Mouse (Mus musculus) MEL (cell line): Measurements from ENCODE around the gene Ldhb.

Experiments used
- CHD1 ChIP-seq: IDR thresholded peaks from 2 replicates; pipeline ENCODE4 v1.6.1; 2012; ENCODE audit warnings: low read depth, mild to moderate bottlenecking, inconsistent platforms, low read length, improper control_type of control experiment
- CHD2 ChIP-seq: IDR thresholded peaks from 2 replicates; pipeline ENCODE4 v1.6.1; 2011; ENCODE audit warnings: low read length, improper control_type of control experiment
- CTCF ChIP-seq, 3 experiments: IDR thresholded peaks in 2 of 3; conservative IDR thresholded peaks in 1 of 3; 2 replicates each; pipeline ENCODE4 v1.5.1; 2011 to 2012; ENCODE audit warnings: low read length in 3 of 3, low read depth in 2 of 3, mild to moderate bottlenecking in 2 of 3, improper control_type of control experiment in 1 of 3, inconsistent platforms in 1 of 3, mixed read lengths in 1 of 3, moderate library complexity in 1 of 3; ENCODE audit not compliant: control insufficient read depth in 1 of 3, insufficient read depth in 1 of 3, poor library complexity in 1 of 3, severe bottlenecking in 1 of 3
- EP300 ChIP-seq, 2 experiments: IDR thresholded peaks; 2 replicates each; pipeline ENCODE4 v1.6.1; 2011; ENCODE audit warnings: improper control_type of control experiment in 2 of 2, low read length in 2 of 2, low read depth in 1 of 2, mild to moderate bottlenecking in 1 of 2
- MAZ ChIP-seq: IDR thresholded peaks from 2 replicates; pipeline ENCODE4 v1.6.1; 2012; ENCODE audit warnings: low read depth, mild to moderate bottlenecking, inconsistent platforms, low read length, improper control_type of control experiment
- NRF1 ChIP-seq: IDR thresholded peaks from 2 replicates; pipeline ENCODE4 v1.6.1; 2014; ENCODE audit warnings: low read depth, mild to moderate bottlenecking, inconsistent platforms, low read length, improper control_type of control experiment, moderate library complexity; ENCODE audit not compliant: poor library complexity, insufficient read depth, severe bottlenecking
- POLR2A ChIP-seq, 2 experiments: IDR thresholded peaks; 2 replicates each; pipeline ENCODE4 v1.6.1; 2011 to 2012; ENCODE audit warnings: low read length in 2 of 2, mild to moderate bottlenecking in 2 of 2, control low read depth in 1 of 2, improper control_type of control experiment in 1 of 2, low read depth in 1 of 2, moderate library complexity in 1 of 2; ENCODE audit not compliant: control insufficient read depth in 1 of 2, insufficient read depth in 1 of 2, poor library complexity in 1 of 2
- RCOR1 ChIP-seq: IDR thresholded peaks from 2 replicates; pipeline ENCODE4 v1.6.1; 2012; ENCODE audit warnings: low read depth, mild to moderate bottlenecking, inconsistent platforms, low read length, improper control_type of control experiment
- TCF12 ChIP-seq: IDR thresholded peaks from 2 replicates; pipeline ENCODE4 v1.6.1; 2014; ENCODE audit warnings: low read depth, mild to moderate bottlenecking, inconsistent platforms, low read length, improper control_type of control experiment, moderate library complexity
- UBTF ChIP-seq: IDR thresholded peaks from 2 replicates; pipeline ENCODE4 v1.6.1; 2012; ENCODE audit warnings: low read depth, mild to moderate bottlenecking, inconsistent platforms, low read length, improper control_type of control experiment, moderate library complexity, borderline replicate concordance; ENCODE audit not compliant: insufficient read depth
- USF1 ChIP-seq: IDR thresholded peaks from 2 replicates; pipeline ENCODE4 v1.6.1; 2014; ENCODE audit warnings: low read depth, mild to moderate bottlenecking, inconsistent platforms, low read length, improper control_type of control experiment, moderate library complexity
- ZC3H11A ChIP-seq: IDR thresholded peaks from 2 replicates; pipeline ENCODE4 v1.6.1; 2012; ENCODE audit warnings: low read depth, mild to moderate bottlenecking, inconsistent platforms, low read length, improper control_type of control experiment

- TF ChIP-seq NRF1 (no peak), CTCF (IDR thresholded peaks at IDR 0.05 in 2 of 3, conservative IDR thresholded peaks at IDR 0.05 in 1 of 3; ENCODE audit: control insufficient read depth in 1 of 3, insufficient read depth in 1 of 3, low read depth in 2 of 3, low read length in 3 of 3, poor library complexity in 1 of 3, severe bottlenecking in 1 of 3) (no peak), USF1 (no peak), MAZ (no peak), POLR2A (IDR thresholded peaks at IDR 0.05; ENCODE audit: control insufficient read depth in 1 of 2, insufficient read depth in 1 of 2, low read depth in 1 of 2, low read length in 2 of 2, poor library complexity in 1 of 2) (no peak), RCOR1 (no peak), TCF12 (no peak), ZC3H11A (no peak), UBTF (no peak), CHD1 (no peak), CHD2 (no peak), EP300 (IDR thresholded peaks at IDR 0.05; ENCODE audit: low read depth in 1 of 2, low read length in 2 of 2) (no peak)
Observed at GRCm38 (mm10) chr6:142471141-142471540, 36.6 kb downstream of the Ldhb start.
